Mouse (Mus musculus): ENCODE results near the gene Epas1.

Epas1 gene

DNA sequence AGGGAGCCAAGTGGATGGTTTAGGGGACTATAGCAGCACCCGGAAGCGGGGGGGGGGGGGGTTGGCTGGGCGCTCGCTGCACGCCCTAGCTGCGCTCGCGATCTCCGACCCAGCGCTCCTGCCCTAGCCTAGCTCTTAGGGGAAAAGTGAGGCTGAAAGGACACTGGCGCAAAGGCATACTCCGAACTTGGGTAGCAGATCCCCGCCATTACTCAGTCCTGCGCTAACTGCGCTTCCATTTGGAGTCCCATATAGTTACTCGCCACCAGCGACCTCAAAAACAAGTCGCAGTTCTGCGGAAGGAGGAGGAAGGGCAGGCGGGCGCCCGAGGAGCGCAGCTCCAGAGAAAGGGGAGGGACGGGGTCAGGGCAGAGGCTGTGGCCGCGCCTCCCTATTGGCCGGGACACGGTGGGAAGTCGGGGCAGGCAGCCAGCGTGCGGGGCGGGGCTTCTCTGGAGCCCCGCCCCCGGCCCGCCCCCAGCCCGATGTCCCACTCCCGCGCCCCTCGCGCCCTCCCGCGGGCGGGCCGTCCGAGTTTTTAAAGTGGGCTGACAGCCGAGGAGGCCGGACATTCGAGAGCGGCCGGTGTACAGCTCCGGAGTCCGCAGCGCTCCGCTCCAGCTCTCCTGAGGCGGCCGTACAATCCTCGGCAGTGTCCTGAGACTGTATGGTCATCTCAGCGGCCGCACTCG lies at the start of gene Epas1:
Gene Epas1 (plus strand): TSS at position 571 of the 692 bp plus-strand sequence.
- DNase-seq (ENCODE audit: low spot score in 2 of 2) = peak; percentile 84 to 85

GRCm38 (mm10) chr17:86705236-86705635 lies 48.3 kb upstream of the Epas1 start:
- DNase-seq (ENCODE audit: low spot score in 2 of 2) = no peak

- DNase-seq (ENCODE audit: low spot score in 2 of 2) = no peak
Measured at GRCm38 (mm10) chr17:86706467-86706866, 47.0 kb upstream of the Epas1 start.

GRCm38 (mm10) chr17:86709803-86710202 lies 43.7 kb upstream of the Epas1 start:
- no peak for DNase-seq (ENCODE audit: low spot score in 2 of 2)

- DNase-seq (ENCODE audit: low spot score in 2 of 2) = no peak
Measured at GRCm38 (mm10) chr17:86710379-86710778, 43.1 kb upstream of the Epas1 start.

DNA sequence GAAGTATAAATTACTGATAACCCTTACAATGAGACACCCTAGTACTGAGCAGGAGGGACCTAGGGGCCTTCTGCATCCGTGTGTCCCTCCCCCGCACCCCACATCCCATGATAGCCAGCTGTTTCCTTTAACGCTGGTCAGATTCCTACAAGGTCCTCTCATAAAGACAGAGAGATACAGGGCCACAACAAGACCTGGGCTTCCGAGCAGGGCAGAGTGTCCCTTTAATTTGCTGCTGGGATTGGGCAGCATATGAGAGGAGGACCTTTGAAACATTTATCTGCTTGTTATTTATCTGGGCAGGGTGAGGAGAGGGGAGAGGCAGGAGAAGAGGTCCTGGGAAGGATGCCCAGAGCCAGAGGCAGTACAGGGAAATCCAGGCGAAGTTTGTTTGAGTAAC lies 41.6 kb upstream of the Epas1 start:
- DNase-seq (ENCODE audit: low spot score in 2 of 2) = no peak

- DNase-seq (ENCODE audit: low spot score in 2 of 2) = no peak
Measured at GRCm38 (mm10) chr17:86712601-86713000, 40.9 kb upstream of the Epas1 start.

DNA sequence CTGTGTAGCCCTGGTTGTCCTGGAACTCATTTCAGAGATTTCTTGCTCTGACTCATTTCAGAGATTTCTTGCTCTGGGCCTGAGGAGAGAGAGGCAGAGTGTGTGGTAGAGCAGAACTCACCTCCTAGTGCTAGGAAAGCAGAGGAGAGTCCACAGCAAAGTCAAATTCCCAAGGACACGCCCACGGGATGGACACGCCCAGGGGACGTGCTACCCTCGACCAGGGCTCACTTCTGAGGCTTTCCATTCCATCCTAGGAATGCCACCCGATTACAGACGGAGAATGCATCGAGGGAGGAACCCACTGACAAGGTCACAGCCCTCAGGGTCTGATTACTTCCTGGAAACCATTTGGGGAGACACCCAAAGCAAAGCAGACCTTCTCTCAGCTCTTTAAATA lies 39.9 kb upstream of the Epas1 start:
- peak in 1 of 2 experiments; percentile 29 for DNase-seq (ENCODE audit: low spot score in 2 of 2)

DNA sequence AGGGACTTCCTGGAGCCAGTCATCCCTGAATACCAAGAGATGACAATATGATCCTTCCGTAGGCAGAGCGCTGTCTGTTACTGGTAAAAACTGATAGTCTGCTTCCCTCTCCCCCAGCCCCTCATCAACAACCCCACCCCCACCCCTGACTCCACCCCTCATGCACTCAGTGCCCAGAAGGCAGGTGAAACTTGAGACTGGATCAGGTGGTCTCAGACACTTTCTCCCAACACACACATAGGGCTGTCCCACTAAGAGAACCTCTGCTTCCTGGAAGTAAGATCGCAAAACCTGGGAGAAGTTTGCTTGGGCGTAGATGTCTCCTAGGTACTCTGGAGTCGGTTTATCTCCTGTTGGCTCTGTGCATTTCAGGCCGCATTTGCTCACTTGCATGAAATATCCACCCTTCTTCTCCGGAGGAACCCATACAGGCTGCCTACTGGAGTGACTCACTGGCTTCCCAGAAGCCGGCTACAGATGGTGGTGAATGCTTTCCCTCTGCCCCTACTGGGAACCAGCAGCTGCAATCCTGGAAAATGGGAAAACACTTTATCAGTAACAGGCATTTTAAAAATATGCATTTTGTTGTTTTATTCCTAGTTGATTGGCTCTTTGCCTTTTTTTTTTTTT lies 28.6 kb upstream of the Epas1 start:
- no peak for DNase-seq (ENCODE audit: low spot score in 2 of 2)

DNA sequence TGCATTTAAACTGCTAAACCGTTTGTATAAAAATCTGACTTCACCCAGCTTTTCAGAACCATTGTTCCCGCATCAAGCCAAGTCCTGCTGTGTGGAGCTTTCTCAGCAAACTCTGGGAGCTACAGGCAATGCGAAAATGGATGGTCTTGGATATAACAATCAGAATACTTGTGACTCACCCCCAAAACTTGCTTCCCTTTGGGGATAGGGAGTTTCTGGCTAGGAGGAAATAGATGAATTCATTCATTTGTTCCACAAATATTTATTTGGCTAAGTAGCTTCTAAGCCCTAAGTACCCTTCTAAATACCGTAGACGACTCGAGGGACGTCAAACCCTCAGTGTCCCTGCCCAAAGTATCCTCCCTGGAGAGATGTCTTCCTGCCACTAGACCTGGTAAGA lies 27.0 kb upstream of the Epas1 start:
- no peak for DNase-seq (ENCODE audit: low spot score in 2 of 2)

DNA sequence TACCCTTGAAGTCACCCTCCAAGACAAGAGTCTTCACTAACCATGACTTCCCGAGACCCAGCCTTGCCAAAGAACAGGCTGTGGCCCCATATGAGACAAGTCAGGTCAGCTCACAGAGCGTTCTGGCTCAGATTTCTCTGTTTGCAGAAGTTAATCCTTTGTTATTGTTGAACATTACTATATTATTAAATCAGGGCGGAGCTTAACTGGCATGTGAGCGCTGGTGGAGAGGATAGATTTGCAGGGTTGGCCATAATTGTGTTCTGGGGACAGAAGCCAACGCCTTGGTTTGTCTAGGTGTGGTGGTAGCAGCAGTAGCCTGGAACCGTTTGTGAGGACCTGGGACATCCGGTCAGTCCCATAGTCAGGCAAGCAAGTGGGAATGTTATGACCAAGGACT lies 26.5 kb upstream of the Epas1 start:
- DNase-seq (ENCODE audit: low spot score in 2 of 2) = no peak

GRCm38 (mm10) chr17:86731273-86731672 lies 22.2 kb upstream of the Epas1 start:
- DNase-seq (ENCODE audit: low spot score in 2 of 2) = no peak

DNA sequence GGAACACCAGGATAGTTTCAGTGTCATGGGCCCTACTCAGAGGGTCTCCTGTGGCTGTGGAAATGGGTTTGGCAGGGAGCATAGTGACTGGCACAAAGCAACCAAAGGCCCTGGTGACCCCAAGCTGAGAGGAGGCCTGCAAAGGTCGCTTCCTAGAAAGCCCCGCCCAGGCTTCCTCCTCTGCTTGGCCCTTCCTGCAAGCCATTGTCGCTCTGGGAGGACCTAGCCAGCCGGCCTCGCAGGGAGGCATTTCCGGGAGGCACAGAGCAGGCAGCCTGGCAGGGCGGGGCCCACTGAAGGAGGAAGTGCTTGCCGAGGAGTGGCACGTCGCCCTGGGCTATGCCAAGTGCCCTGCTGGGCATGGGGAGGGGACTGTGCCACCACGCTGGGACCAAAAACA lies 21.5 kb upstream of the Epas1 start:
- peak; percentile 58 to 74 for DNase-seq (ENCODE audit: low spot score in 2 of 2)

DNA sequence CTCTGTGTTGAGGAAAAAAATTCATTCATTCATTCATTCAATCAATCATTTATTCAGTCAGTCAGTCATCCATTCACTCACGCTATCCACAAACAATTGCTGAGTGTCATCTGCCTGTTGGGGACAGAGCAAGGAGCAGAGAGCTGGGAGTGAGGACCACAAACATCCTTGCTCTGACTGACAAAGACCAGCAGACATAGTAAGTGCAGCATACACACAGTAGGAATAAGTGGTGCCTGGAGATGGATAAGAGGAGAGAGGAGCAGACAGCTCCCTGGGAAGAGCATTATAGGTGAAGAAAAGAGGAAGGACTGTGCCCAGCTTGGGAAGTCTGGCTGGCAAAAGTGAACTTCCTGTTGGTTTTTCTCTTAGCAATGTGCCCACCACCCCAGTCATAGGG lies 21.0 kb upstream of the Epas1 start:
- no peak for DNase-seq (ENCODE audit: low spot score in 2 of 2)

- no peak for DNase-seq (ENCODE audit: low spot score in 2 of 2)
Measured at GRCm38 (mm10) chr17:86733644-86734043, 19.9 kb upstream of the Epas1 start.

DNA sequence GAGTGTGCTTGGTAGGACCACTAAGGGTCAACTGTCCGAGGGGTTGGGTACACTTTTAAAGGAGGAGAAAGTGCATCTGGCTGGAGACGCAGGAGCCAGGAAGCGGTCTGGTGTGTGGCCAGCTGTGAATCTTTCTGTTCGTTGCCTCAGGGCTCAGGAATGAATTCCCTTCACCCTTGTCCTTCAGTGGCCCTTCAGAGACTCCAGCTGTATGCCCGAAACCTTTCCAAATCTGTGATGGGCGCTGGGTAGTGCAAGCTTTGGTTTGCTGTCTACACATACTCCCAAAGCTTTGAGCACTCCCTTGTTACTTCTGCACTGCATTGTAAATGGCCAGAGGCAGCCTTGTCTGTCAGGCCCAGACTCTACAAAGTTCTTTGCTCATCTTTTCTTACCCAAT lies 15.0 kb upstream of the Epas1 start:
- no peak for DNase-seq (ENCODE audit: low spot score in 2 of 2)

DNA sequence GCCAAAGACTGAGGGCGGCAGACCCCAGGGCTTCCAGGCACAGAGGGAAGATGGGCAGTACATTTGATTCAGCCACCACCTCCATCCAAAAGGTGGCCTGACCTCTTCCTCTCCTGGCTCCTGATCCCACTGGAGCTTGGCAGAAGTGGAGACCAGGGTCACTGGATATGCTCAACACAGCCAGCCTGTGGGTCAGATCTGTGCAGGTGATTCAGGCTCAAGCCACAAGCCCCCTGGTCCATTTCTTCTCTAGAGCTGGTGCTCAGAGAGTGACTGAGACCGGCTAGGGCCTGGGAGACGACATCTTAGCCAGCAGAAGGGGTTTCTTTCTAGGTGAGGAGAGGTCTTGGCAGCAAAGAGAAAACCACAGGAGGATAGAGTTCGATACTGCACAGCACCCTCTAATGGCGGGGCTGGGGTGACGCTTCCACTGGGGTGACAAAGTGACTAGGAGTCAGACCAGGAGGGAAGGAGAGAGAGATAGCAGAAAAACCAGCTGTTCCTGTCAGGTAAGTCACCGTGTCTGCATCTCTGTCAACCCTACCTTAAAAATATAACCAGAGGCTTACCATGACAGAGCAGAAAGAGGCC lies 10.1 kb upstream of the Epas1 start:
- no peak for DNase-seq (ENCODE audit: low spot score in 2 of 2)

DNA sequence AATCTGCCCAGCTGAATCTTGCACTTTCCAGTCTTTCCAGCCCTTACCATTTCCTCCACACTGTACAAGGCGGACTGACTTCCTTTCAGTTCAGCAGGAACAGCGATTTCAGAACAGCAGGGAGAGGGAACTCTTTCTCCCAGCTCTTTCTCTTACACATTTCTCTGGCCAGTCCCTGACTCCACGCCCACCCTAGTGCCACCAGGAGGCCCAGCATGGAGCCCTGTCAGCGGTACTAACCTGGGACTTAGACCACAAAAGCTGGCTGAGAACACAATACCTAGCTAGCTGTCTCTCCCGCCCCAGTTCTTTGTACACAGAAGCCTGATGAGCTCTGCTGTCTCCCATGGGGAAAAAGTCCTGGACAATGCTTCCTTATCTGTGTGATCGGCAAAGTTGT lies 8.6 kb upstream of the Epas1 start:
- no peak for DNase-seq (ENCODE audit: low spot score in 2 of 2)

- no peak for DNase-seq (ENCODE audit: low spot score in 2 of 2)
Measured at GRCm38 (mm10) chr17:86751373-86751871, 2.1 kb upstream of the Epas1 start.

- peak in 1 of 2 experiments; percentile 31 for DNase-seq (ENCODE audit: low spot score in 2 of 2)
Measured at GRCm38 (mm10) chr17:86753931-86754805, 668 bp downstream of the Epas1 start.

GRCm38 (mm10) chr17:86754806-86755571 lies 1.5 kb downstream of the Epas1 start:
- peak in 1 of 2 experiments; percentile 25 for DNase-seq (ENCODE audit: low spot score in 2 of 2)

All from urinary bladder, postnatal 4 days (tissue).